7 mouse cellular contexts compared by ENCODE assay signal in genomic region chr3:69319061-69319720, GRCm38 (mm10). TPM values are rescaled to one million over a fixed set of nuclear protein-coding genes. Genes with fewer than 3 reads are reported as not detected.
A peak's percentile ranks its signal among the peaks of the same experiment; 100 is the strongest.
DNase-seq lines count a peak whose midpoint lies in the region; ATAC-seq and TF ChIP-seq lines count a peak whose summit lies in the region.

No protein-coding gene starts in this region.

- no peaks in the 10 kb centered on the region for H3K9me3 ChIP-seq in forebrain, embryonic 12.5 days
- no peaks in the 10 kb centered on the region for H3K9me3 ChIP-seq in liver, embryonic 11.5 days (ENCODE audit: control insufficient read depth, low read length)
- no peaks in the 10 kb centered on the region for H3K9me3 ChIP-seq in stomach, postnatal 0 days (ENCODE audit: control insufficient read depth, low read length)

- no peak for TF ChIP-seq CTCF in stomach, postnatal 0 days (IDR thresholded peaks at IDR 0.05; ENCODE audit: low read depth)

- H3K4me1 ChIP-seq in forebrain, embryonic 12.5 days: peaks cover 32% of the 10 kb centered on the region
- H3K4me1 ChIP-seq in liver, embryonic 11.5 days (replicated peaks; ENCODE audit: control insufficient read depth, insufficient read depth, low read length): peaks cover 13% of the 10 kb centered on the region
- H3K4me1 ChIP-seq in stomach, postnatal 0 days (replicated peaks; ENCODE audit: control insufficient read depth, insufficient read depth): peaks cover 3% of the 10 kb centered on the region

- DNase-seq in spleen, adult 12 weeks (ENCODE audit: low spot score): peak; percentile 15
- DNase-seq in spleen, postnatal 14 days (ENCODE audit: low spot score in 2 of 2): no peak
- no peak for DNase-seq in liver, embryonic 11.5 days (ENCODE audit: low spot score)
- DNase-seq in stomach, postnatal 0 days (ENCODE audit: low spot score): no peak
- DNase-seq in layer of hippocampus, adult 18-20 months (ENCODE audit: low spot score in 2 of 2): no peak

- peak overlapping the region; percentile 77; the same call in 1 of the 2 replicates for H3K9ac ChIP-seq in forebrain, embryonic 12.5 days
- H3K9ac ChIP-seq in liver, embryonic 11.5 days (ENCODE audit: low read depth, low read length): peak overlapping the region; percentile 81
- no peak overlapping the region for H3K9ac ChIP-seq in stomach, postnatal 0 days (ENCODE audit: low read length)

- H3K27me3 ChIP-seq in forebrain, embryonic 12.5 days: 0 out of 2 replicates have a peak, but pooled peaks cover 5% of the 10 kb centered on the region
- H3K27me3 ChIP-seq in liver, embryonic 11.5 days (replicated peaks; ENCODE audit: control insufficient read depth, insufficient read depth, low read length): 0 out of 2 replicates have a peak, but pooled peaks cover 3% of the 10 kb centered on the region
- no peaks in the 10 kb centered on the region for H3K27me3 ChIP-seq in stomach, postnatal 0 days (ENCODE audit: control insufficient read depth, insufficient read depth, low read length)

- ATAC-seq in forebrain, embryonic 12.5 days (ENCODE audit: low FRiP score): no peak
- peak; percentile 60 for ATAC-seq in liver, embryonic 11.5 days (replicated peaks; ENCODE audit: low FRiP score)
- no peak for ATAC-seq in stomach, postnatal 0 days (ENCODE audit: low FRiP score, low TSS enrichment)
- no peak for ATAC-seq in frontal cortex, adult (ENCODE audit: low TSS enrichment)

- no peak overlapping the region for H3K27ac ChIP-seq in forebrain, embryonic 12.5 days
- H3K27ac ChIP-seq in liver, embryonic 11.5 days (ENCODE audit: low read depth, low read length): peak overlapping the region; percentile 81
- no peak overlapping the region for H3K27ac ChIP-seq in stomach, postnatal 0 days (replicated peaks)

- H3K4me2 ChIP-seq in forebrain, embryonic 12.5 days: peak overlapping the region; percentile 98
- peak overlapping the region; percentile 96 for H3K4me2 ChIP-seq in liver, embryonic 11.5 days
- peak overlapping the region; percentile 93 for H3K4me2 ChIP-seq in stomach, postnatal 0 days (replicated peaks; ENCODE audit: low read depth)

- H3K36me3 ChIP-seq in forebrain, embryonic 12.5 days (replicated peaks): no peaks in the 10 kb centered on the region
- H3K36me3 ChIP-seq in liver, embryonic 11.5 days (ENCODE audit: control insufficient read depth, insufficient read depth, low read length): no peaks in the 10 kb centered on the region
- H3K36me3 ChIP-seq in stomach, postnatal 0 days (ENCODE audit: control insufficient read depth, insufficient read depth, low read length): no peaks in the 10 kb centered on the region

- 91% methylated on average over 6 of the region's 6 CpGs for WGBS in forebrain, embryonic 12.5 days
- WGBS in liver, embryonic 11.5 days: 56% methylated on average over 6 of the region's 6 CpGs
- 54% methylated on average over 6 of the region's 6 CpGs for WGBS in stomach, postnatal 0 days

- no peak for TF ChIP-seq EP300 in stomach, postnatal 0 days (optimal IDR thresholded peaks at IDR 0.05)

- H3K4me3 ChIP-seq in forebrain, embryonic 12.5 days (replicated peaks): peak overlapping the region; percentile 66
- H3K4me3 ChIP-seq in liver, embryonic 11.5 days (ENCODE audit: low read depth, low read length): peak overlapping the region; percentile 73
- H3K4me3 ChIP-seq in stomach, postnatal 0 days (ENCODE audit: low read depth, low read length): peak overlapping the region; percentile 75

RNA-seq across cellular contexts. Expression of gene Ppm1l, which starts 2.5 kb away (rescaled TPM):
- 23.6 and 24.3 TPM in 2 replicates for polyA plus RNA-seq in forebrain, embryonic 12.5 days (2016; fragmentation: Nextera tagmentation; extraction: Ambion mirVana)
- 8.2 and 8.3 TPM in 2 replicates for polyA plus RNA-seq in liver, embryonic 11.5 days (2014; fragmentation: Nextera tagmentation; extraction: Ambion mirVana)
- polyA plus RNA-seq in stomach, postnatal 0 days (2015; fragmentation: Nextera tagmentation; extraction: Ambion mirVana): 6.0 and 7.0 TPM in 2 replicates
- total RNA-seq in layer of hippocampus, adult 18-20 months (2021): 10 to 100 TPM; 48.0 to 49.8 TPM
